Mouse (Mus musculus): ENCODE data around the gene Fam47e. TPM values are rescaled to one million over a fixed set of nuclear protein-coding genes. Genes with fewer than 3 reads are reported as not detected.

The Fam47e gene
- total RNA-seq, 1 experiment from 2014 or later, result not detected

Other genes with a start within 250 kb of the Fam47e start
- 60.2 and 62.2 TPM in 2 replicates for gene Sdad1, start 244.6 kb upstream of the Fam47e start, total RNA-seq (2017)
- gene Cxcl9, start 227.0 kb upstream of the Fam47e start, total RNA-seq (2017), result 0.65 and 0.69 TPM in 2 replicates
- not detected in 2 replicates for gene Art3, start 223.2 kb upstream of the Fam47e start, total RNA-seq (2017)
- gene Cxcl10, start 206.2 kb upstream of the Fam47e start, total RNA-seq (2017), result 3.2 and 6.3 TPM in 2 replicates
- 61.3 and 76.1 TPM in 2 replicates for gene Nup54, start 119.8 kb upstream of the Fam47e start, total RNA-seq (2017)
- gene Scarb2, start 48.2 kb upstream of the Fam47e start, total RNA-seq (2017), result 51.3 and 59.4 TPM in 2 replicates
- gene Stbd1, start 48.0 kb downstream of the Fam47e start, total RNA-seq (2017), result 1.6 and 2.8 TPM in 2 replicates
- 9.3 and 11.4 TPM in 2 replicates for gene Ccdc158, start 120.2 kb downstream of the Fam47e start, total RNA-seq (2017)
- 0.13 and 0.15 TPM in 2 replicates for gene Shroom3, start 128.4 kb downstream of the Fam47e start, total RNA-seq (2017)